Mouse (Mus musculus): ENCODE measurements at regions not wholly inside any gene's neighbourhood (a gene's known extent, or its start where the extent isn't known, plus 50 kb on each side); places are given as distances from the start of the nearest gene placed in this dataset.

DNA sequence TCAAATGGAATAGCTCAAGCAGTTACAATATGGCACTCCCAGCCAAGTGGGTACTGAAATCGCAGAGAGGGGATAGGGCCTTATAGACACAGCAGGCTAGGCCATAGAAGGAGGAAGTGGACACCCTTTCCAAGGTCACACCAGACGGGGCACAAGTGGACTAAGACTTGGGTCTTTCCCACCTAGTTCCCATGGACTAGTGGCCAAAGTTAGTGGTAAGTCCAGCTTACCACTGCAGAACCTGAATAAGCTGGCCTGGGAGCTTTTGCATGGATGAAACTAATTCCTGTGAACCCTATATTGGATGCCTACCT, 216.8 kb upstream of the Spdye4c start:
- DNase-seq = no peak

DNA sequence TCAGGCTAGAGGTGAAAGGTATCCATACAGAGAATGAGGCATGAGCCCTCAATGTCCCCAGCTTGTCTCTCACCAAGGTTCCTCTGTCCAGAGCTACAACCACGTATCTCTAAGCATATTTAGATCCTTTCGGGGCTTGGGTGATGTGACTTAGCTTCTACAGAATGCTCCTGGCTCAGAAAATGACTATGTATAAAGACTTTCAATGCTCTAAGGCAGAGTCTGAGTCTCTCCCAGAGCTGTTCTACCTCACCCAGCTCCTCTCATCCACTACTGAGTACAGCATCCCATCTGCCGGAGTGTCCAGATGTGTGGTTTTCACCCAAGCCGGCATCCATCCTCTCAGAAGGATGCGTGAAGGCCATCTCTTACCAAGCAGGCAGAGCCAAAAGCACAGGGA, 216.1 kb upstream of the Spdye4c start:
- no peak for DNase-seq

DNA sequence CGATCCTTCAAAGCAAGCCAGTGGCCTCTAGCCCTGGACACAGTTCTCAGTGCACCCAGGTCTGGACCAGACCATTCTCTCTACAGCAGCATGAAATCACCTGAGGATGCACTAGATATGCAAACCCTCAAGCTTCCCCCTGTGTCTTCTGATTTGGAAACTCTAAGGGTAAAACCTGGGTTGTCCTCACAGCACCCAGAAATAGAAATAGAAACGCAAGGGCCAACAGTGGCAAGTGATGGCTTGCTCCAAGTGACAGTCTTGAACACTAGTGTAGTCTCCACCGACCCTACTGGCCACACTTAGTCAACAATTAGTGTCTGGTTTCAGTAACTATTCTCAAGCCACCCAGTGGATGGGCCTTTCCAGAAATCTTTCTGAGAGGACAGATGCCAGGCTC, 215.2 kb upstream of the Spdye4c start:
- no peak for DNase-seq

DNA sequence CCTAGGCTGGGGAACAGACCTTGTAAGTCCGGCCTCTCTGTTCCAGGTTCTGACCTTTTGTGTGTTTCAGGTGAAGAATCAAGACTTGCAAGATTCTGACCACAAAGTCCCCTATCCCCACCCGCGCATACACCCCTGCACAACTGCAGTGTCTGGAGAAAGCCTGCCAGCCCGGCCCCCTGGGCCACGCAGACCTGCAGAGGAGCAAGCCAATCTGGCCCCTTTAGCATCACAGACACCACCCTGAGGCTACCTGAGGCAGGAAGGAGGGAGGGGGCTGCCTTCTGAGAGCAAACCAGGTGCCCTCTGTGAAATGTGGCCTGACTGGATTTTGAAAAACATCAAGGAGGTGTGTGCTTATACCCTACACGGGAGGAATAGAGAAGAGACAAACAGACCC, 213.8 kb upstream of the Spdye4c start:
- peak; percentile 89 for DNase-seq

DNA sequence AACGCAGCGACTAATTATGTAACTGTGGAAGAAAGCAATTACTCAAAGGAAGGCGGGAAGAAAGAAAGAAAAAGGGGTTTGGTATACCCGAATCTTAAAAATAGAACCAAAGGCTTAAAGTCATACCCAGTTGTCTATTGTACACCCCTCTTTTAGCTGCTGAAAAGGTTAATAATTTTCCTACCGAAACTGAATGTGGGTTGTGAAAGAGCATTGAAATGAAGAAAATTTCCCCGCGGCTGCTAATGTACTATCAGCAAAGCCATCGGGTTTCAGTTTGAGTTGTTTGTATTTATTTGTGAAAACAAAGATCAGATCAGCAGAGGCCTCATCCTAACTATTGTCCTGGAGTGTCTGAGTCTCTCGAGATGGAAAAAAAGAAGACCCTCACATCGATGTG, 213.3 kb upstream of the Spdye4c start:
- no peak for DNase-seq

DNA sequence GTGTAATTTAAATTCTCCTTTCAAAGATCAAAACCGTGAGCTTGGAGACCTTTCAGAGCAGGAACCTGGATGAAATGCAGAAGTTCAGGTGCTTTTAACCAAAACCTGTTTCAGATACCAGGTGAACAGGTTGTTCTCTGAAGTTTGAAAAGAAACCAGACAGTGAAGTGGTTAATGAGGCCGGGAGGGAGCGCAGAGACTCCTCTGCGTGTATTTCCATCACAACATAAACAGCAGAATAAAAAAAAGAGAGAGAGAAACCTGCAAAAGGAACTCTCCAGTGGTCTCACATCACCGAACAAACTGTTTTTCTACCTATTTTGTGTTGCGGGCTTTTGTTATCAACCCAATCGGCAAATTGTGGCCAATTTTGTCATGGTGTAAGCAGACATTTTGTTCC, 212.6 kb upstream of the Spdye4c start:
- DNase-seq = no peak

DNA sequence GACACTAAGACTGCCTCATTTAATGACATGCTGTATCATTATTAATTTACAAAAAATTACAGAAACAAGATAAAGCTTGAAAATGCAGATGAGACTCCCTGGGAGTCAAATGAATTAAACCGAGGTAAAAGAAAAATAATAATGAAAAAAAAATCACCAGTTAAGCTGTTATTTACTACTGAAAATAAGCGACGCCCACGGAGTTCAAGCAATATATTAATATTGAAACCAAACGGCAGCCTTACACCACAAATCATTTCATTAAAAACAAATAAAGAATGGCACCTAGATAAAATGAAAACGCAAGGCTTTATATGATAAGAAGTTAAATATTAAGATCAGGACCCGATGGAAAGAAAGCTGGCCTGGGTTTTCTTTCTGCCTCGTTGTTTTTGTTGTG, 211.9 kb upstream of the Spdye4c start:
- no peak for DNase-seq

DNA sequence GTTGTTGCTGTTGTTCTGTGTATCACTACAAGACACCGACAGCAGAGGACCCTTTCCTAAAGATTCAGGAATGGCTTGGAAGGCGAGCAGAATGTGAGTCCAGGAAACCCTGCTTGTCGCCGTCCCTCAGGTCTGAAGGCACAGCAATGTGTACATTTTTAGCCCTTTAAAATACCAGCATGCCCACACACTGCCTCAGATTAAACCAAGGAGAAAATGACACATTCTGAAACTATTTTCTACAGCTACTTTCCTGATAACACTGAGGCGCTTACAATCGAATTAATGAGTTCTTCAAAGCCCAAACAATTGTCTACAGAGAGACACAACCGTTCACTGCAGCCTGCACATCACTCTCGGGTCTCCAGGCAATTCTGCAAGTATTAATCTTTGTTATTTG, 211.5 kb upstream of the Spdye4c start:
- DNase-seq = no peak

DNA sequence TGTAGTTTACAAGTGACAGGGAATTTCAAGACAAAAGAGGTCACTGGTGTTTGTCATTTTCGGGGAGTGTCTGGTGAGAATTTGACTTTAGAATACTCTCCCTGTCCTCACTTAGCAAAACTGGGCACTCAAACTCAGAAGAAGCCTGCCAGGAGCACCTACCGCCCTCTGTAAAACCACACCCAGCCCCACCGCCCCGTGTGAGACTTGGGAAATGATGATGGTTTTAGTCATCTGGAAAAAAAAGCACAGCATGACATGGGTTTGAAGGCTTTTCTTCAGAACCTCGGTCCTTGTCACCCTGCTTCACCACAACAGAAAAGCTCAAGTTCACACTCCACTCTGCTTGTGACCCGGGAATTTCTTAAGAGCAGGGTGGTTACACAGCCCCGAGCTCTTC, 210.4 kb upstream of the Spdye4c start:
- DNase-seq = no peak

DNA sequence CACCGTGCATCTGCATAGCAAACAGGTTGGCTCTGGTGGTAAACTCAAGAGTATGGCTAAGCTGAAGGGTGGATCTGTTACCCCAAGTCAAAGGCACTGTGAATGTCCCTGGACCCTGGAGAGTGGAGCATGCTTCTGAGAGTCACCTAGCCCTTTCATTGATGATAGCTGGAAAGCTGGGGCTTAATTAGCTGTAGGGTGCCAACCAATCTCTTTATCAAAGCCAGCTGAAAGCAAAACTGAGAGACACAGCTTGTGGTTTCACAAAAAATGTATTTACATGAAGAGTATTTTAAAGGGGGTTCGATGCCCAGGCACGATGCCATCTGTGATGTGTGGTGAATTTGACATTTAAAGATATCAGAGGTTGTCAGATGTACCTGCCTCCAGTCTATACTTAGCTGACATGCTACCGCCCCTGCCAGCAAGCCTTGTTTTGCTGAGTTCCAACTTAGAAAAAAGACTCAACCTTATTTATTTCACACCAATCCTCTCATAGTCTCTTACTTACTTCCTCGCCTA, 209.3 kb upstream of the Spdye4c start:
- DNase-seq = no peak

DNA sequence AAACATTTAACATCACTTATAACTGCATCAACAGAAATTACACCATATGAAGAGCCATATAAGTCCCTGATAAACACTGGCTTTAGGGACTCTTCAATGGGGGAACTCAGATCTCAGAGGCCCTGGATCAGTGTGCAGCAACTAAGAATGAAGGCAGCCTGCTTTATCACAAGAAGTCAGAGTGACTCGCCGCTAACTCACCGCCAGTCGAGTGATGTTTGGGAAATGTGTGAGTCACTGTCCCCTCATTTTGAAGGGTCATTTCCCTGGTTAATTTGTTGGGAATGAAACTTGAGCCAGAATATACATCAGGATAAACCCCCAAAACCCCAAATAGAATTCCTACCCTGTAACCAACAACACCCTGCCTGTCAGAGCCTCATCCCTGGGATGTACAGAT, 208.5 kb upstream of the Spdye4c start:
- DNase-seq = no peak

DNA sequence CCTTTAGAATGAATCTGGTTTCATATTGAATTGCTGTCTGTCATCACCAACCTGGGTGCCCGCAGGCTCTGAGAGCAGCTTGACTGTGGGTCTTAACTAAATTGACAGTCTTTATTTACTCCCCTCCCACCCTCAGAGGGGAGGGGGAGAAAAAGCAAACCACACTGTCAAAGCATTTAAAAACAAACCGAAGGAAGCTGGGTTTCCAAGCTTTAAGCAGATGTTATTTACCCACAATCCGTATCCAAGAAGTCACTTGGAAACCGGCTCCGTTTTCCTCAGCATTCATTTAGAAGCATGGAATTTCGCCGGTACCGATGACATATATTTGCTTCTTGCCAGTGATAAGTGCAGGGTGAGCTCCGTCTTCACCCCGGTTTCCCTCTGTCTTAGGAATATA, 206.4 kb upstream of the Spdye4c start:
- no peak for DNase-seq

DNA sequence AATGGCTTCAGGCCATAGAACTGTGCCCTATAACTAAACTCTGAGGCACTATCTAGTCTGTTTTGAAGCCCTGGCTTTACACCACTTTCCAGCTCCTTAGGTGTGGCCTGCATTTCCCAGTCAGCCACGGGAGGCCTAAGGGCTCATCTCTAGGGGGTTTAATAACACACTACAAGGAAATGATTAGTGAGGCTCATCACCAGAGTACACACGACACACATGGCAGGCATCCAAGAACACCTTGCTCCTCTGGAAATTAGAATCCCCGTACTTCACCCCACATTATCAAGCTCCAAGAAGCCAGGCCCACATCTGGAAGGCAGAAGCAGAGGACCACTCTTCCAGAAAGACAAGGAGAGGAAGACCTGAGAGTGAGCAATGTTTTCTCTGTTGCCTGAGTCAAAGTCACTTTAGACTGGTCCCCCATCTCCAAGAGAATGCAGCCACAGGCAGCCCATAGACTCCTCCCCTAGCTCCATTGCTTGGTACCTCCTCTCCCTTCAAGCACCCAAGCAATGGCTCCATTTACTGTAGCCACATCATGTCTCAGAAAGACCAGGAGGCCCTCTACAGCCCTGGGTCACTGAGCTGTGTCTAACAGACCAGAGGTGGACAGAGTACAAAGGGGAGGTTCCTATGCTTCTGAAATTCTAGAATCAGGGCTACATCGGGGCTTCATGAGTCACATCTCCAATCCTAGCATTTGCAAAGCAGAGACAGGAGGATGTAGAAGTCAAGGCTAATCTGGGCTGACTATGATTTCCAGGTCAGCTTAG, 204.0 kb upstream of the Spdye4c start:
- DNase-seq = no peak

DNA sequence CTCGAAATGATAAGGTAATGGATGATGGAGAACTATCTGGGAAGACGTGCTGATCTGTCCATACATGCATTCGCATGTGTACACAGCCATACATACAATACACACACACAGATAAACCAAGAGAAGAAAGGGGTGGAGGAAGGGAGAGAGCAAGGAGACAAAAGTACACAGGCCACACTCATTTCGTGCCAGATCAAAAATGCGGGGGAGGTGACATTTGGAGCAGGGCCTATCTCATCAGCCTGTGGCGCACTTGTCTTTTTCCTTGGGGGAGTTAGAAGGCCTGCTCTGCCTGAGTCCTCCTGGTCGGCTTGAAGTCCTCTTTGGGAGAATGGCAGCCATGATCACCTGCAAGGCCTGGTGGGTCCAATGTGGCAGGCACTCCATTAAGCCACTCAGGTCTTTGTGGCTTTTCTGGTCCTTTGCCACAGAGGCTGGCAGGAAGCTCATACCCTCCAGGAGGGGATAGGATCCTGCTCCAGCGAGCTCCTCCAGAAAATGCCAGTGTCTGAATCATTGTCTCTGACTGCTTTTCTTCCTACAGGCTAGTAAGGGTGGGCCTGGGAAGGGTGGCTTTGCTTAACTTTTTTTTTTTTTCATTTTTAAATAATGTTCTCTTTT, 203.0 kb upstream of the Spdye4c start:
- DNase-seq = no peak

DNA sequence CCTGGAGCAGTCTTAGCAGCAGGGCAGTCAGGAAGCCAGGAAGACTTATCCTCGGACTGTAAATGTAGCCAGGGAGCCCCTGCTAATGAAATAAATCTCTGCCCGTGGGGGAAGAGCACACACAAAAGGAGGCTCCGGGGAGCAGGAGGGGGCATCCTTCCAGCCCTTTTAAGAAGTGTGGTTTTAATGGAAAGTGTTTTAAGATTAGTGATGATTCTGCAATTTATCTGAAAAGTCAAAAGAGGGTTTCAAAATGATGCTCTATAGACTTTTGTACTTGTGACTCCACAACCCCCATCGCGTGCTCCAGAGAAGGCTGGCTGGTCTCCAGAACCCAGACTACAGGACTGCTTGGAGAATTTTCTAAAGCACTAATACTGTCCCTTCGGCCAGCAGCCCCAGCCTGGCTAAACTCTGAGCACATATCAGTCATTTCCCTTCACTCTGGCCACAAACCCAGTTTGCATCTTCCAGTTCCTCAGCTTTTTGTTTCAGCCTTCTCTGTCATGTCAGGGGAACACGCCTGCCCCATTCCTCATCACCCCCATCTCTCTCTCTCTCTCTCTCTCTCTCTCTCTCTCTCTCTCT, 202.0 kb upstream of the Spdye4c start:
- DNase-seq = no peak

DNA sequence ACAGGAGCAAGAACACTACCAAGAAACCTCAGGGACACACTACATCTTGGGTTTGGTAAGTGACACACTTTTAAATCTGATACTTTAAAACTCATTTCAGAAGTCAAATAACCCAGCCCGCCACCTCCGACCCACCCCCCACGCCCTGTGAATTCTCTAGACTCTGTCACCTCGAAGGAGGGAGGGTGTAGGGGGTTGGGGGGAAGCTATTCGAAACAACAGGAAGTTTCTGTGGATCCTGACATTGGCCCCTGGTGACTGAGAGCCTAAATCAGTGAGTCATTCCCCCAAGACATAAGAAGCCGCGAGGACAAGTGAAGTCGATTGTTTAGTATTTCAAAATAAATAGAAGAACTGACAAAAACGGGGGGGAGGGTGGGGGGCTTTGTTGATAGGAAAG, 198.7 kb upstream of the Spdye4c start:
- DNase-seq = no peak

DNA sequence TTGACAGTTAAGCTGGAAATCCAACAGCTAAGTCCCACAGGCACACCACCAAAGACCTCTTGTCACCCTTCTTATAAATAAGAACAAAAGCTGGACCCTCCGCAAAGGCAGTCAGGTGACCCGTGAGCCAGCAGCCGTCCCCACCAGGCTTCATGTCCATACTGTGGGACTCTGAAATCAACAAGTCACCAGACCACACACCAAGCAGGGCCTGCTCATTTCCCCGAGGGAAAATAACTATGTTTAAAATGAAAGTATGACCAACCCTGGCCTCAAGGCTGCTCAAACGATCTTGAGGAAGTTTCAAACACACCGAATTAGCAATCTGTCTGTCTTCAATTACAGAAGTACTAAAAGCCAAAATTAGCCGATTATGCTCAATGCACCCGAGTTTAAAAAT, 197.6 kb upstream of the Spdye4c start:
- no peak for DNase-seq

DNA sequence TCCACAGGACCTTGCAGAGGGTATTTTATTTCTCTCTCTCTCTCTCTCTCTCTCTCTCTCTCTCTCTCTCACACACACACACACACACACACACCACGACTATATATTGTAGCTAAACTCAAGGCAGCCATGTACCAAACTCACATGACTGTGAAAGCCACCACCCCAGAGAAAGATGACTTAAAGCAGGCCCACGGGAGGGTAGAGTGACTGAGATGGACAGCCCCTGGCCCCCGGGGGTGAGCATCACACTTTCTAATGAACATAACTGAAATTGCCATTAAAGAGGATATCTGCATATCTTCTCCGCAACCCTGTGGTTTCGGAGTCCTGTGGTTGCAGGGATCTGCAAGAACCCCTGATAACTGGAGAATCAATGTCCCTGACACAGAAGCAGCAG, 197.1 kb upstream of the Spdye4c start:
- DNase-seq = no peak

DNA sequence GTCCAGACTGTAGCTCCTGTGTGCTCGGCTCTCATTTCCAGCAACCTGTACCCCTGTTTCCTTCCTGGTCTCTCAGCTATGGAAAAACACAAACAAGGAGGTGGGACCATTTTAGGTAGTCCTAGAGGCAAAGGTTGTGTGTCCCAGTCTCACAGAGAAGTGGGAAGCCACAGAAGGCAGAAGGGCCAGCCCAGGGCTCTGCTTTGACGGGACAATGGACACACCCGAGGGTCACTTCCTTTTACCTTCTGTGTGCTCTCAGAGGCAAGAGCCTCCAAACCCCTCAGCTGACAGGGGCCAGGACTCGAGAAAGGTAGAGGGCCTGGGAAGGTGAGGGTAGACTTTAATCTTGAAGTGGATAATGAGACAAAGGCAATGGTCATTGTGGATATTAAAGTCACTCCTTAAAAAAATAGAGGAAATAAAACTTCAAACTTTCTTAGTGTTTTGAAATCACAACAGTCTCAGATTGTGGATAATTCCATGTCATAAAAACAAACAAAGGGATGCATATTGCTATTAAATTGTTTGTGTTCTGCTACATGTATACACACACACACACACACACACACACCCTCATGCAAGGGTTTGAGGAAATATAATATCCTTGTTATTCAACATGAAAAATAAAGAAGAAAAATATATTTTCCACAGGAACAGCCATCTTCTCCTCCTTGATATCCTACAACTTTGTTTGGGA, 195.6 kb upstream of the Spdye4c start:
- no peak for DNase-seq

DNA sequence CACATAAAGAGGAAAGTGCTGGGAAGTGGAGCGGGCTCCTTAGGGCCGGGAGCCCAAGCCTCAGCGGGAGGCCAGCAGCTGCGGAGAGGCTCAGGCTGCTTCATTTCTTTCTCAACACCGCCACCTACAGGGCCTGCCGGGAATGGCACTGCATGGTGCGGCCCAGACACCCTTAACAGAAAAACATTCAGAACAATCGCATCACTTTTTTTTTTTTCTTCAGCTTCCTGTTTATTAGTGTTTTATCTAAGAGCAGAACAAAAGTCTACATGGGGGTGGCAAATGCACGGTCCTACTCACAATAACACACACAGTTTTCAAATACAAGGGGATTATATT, 195.0 kb upstream of the Spdye4c start:
- peak; percentile 98 for DNase-seq

DNA sequence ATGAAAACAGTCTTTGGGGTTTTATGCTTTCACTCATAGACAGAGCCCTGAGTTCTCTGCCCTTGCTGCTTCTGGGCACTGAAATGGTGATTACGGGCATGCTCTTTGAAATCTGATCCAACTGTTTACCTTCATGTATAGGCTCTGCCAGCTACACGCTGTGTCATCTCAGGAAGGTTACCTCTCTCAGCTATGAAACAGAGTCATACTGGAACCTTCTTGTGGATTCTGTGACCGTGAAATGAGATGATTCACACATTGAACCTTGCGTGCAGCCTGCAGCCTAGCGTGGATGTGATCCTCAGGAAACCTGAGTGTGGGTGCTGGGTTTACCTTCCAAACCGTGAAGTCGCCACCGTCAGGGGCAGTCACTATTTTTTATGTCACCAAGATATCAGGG, 189.7 kb upstream of the Spdye4c start:
- DNase-seq = no peak

DNA sequence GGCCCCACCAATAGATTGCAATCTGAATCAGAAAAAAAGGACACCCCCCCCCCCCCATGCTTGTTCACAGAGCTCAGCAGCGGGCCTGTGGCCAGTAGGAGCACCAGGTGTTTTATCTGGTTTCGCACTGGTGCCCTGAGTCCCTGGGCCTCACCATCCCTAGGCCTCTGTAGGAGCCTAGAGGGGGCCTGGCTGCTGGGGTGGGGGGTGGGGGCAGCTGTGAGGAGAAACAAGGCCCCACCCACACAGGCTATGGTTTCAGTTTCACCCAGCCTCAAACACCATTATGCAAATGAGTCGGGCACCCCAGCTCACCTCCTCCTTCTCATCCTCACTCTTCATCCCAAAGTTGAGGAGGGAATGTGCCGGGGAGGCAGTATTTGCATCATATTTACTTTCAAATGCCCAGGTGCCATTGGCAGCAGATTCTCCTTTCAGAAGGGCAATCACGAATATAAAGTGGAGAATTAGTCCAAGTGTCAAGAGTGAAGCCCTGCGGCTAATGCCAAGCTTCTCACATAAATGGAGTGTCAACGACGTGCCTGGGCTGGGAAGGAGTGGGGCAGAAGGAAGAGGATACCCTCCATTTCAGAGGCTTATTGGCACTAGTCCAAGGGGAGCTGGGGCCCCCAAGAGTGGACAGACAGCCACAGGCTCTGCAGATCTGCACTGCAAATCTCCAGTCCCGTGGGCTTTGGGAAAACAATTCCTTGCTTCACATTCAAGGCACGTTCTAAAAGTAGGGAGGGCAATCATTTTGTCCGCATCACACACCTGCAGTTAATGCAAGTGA, 187.7 kb upstream of the Spdye4c start:
- DNase-seq = no peak

DNA sequence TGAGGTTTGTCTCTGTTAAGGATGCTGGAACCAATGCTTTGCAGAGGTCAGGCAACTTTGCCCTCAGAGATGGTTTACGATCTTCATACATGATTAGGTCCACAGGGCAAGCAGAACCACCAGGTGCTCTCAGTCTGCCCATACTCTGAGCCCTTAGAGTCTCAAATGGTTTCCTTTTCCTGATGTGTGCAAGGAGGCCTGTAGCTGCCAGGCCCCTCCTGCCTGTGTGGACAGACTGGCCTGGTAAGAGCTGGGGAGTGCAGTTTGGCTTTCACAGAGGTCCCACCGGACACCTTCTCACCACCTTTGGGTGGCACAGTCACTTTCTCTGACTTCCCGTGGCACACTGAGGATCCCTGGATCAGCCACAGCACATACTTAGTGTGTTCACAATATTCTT, 186.6 kb upstream of the Spdye4c start:
- DNase-seq = peak; percentile 88
